Mouse (Mus musculus) liver, embryonic 11.5 days (tissue): Measurements from ENCODE around the gene H2al1j. TPM values are rescaled to one million over a fixed set of nuclear protein-coding genes. Genes with fewer than 3 reads are reported as not detected.
"Not testable (repeated sequence)": the region's sequence is repeated elsewhere in the genome, so short reads cannot be mapped to it uniquely, and the experiment has no call there.

Experiments
- ATAC-seq: fragments of 200-750 bp; cut with Nextera tagmentation; replicated peaks from 2 replicates; pipeline ENCODE4 v1.8.0; 2017; ENCODE audit warnings: moderate number of reproducible peaks, mild to moderate bottlenecking, moderate TSS enrichment, moderate library complexity; ENCODE audit not compliant: low FRiP score
- DNase-seq: peaks from one replicate; pipeline ENCODE4 v3.0.0-alpha.2; 2017; ENCODE audit warnings: low spot score
- H3K27ac ChIP-seq: fragments of 300-500 bp; sonication (generic); 2 replicates; pipeline ENCODE4 v1.5.1; 2014; ENCODE audit warnings: mild to moderate bottlenecking, low read depth, low read length, control low read depth
- H3K27me3 ChIP-seq: fragments of 300-500 bp; sonication (generic); replicated peaks from 2 replicates; pipeline ENCODE4 v1.6.1; 2014; ENCODE audit warnings: low read length, mixed read lengths; ENCODE audit not compliant: control insufficient read depth, insufficient read depth
- H3K36me3 ChIP-seq: fragments of 300-500 bp; sonication (generic); 2 replicates; pipeline ENCODE4 v1.6.1; 2014; ENCODE audit warnings: mild to moderate bottlenecking, low read length, moderate library complexity, mixed read lengths; ENCODE audit not compliant: control insufficient read depth, insufficient read depth
- H3K4me1 ChIP-seq: fragments of 300-500 bp; sonication (generic); replicated peaks from 2 replicates; pipeline ENCODE4 v1.6.1; 2014; ENCODE audit warnings: low read length, mixed read lengths; ENCODE audit not compliant: control insufficient read depth, insufficient read depth
- H3K4me2 ChIP-seq: fragments of 300-500 bp; sonication (generic); 2 replicates; pipeline ENCODE4 v1.6.1; 2014; ENCODE audit warnings: mild to moderate bottlenecking, control low read depth, moderate library complexity
- H3K4me3 ChIP-seq: fragments of 300-500 bp; sonication (generic); 2 replicates; pipeline ENCODE4 v1.5.1; 2014; ENCODE audit warnings: low read depth, low read length, control low read depth
- H3K9ac ChIP-seq: fragments of 300-500 bp; sonication (generic); 2 replicates; pipeline ENCODE4 v1.6.1; 2014; ENCODE audit warnings: low read depth, low read length, control low read depth
- H3K9me3 ChIP-seq: fragments of 300-500 bp; sonication (generic); 2 replicates; pipeline ENCODE4 v1.6.1; 2016; ENCODE audit warnings: low read length, inconsistent platforms, mixed read lengths; ENCODE audit not compliant: control insufficient read depth
- WGBS: fragments of 180-500 bp; shearing (Covaris S2); extraction: QIAGEN DNeasy Blood & Tissue Kit; methylation state at CpG from one replicate; pipeline ENCODE4 v1.1.7; 2014; 5-methylcytosine and 5-hydroxymethylcytosine counted together
- polyA plus RNA-seq: library from polyadenylated mRNA; unstranded; fragments of >200 nt; fragmentation: Nextera tagmentation; extraction: Ambion mirVana; gene quantifications from 2 replicates; pipeline ENCODE4 v1.2.1, GENCODE M21; 2014

Gene H2al1j
- polyA plus RNA-seq: not detected in 2 replicates

GRCm38 (mm10) chrX:11327522-11327921 is at the start of gene H2al1j:
Gene H2al1j (plus strand): TSS chrX:11327822.
- not testable (repeated sequence) for H3K4me1 ChIP-seq, H3K4me3 ChIP-seq, ATAC-seq, H3K9me3 ChIP-seq, H3K4me2 ChIP-seq, H3K27ac ChIP-seq, H3K36me3 ChIP-seq, H3K27me3 ChIP-seq, H3K9ac ChIP-seq, DNase-seq
- 78% methylated on average over 2 of the region's 2 CpGs for WGBS

- 58% methylated on average over 2 of the region's 2 CpGs for WGBS
- Histone ChIP-seq H3K4me2 (no peak overlapping the region), H3K9me3 (no peaks in the 10 kb centered on the region), H3K27ac (no peak overlapping the region), H3K27me3 (peaks cover 3% of the 10 kb centered on the region; the same call in 1 of the 2 replicates), H3K9ac (no peak overlapping the region), H3K4me1 (no peaks in the 10 kb centered on the region), H3K4me3 (no peak overlapping the region), H3K36me3 (no peaks in the 10 kb centered on the region)
- ATAC-seq (no peak), DNase-seq (no peak)
Measured at GRCm38 (mm10) chrX:11280741-11281140, 46.9 kb upstream of the H2al1j start.

DNA sequence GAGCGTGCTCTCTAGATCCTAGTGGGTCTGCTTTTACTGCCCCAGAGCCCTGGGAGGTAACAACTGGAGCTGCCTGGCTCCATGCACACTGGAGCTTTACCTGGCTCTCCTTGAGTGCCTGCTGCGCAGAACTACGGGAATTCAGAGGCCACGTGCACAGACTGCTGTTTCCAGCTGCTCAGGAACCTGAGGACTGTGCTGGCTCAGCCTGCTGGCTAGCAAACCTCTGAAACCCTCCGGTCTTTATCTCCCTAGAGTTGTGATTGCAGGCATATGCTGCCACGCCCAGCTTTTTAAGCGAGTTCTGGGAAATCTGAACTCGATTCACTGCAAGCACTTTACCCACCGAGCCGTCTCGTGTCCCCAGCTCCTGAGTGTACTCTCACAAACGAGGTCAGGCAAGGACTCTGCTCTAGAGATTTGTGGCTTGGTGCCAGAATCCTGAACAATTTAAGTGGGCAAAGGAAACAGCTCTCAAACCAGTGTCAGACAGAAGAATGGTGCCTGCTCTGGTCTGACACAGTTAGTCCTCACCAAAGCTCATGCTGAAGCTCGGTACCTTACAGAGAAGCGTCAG is 39.2 kb upstream of the H2al1j start:
- Histone ChIP-seq H3K4me1 (no peaks in the 10 kb centered on the region), H3K9me3 (no peaks in the 10 kb centered on the region), H3K27me3 (no peaks in the 10 kb centered on the region), H3K4me2 (no peak overlapping the region), H3K9ac (no peak overlapping the region), H3K36me3 (no peaks in the 10 kb centered on the region), H3K27ac (no peak overlapping the region), H3K4me3 (no peak overlapping the region)
- no peak for DNase-seq
- ATAC-seq: no peak
- WGBS: 66% methylated on average over 14 of the region's 14 CpGs

- no peaks in the 10 kb centered on the region for H3K36me3 ChIP-seq
- no peak for ATAC-seq
- 62% methylated on average over 4 of the region's 4 CpGs for WGBS
- no peak overlapping the region for H3K9ac ChIP-seq
- no peak overlapping the region for H3K4me2 ChIP-seq
- H3K4me1 ChIP-seq: no peaks in the 10 kb centered on the region
- H3K9me3 ChIP-seq: no peaks in the 10 kb centered on the region
- H3K4me3 ChIP-seq: no peak overlapping the region
- H3K27me3 ChIP-seq: no peaks in the 10 kb centered on the region
- no peak for DNase-seq
- H3K27ac ChIP-seq: no peak overlapping the region
Measured at GRCm38 (mm10) chrX:11289244-11289643, 38.4 kb upstream of the H2al1j start.

DNA sequence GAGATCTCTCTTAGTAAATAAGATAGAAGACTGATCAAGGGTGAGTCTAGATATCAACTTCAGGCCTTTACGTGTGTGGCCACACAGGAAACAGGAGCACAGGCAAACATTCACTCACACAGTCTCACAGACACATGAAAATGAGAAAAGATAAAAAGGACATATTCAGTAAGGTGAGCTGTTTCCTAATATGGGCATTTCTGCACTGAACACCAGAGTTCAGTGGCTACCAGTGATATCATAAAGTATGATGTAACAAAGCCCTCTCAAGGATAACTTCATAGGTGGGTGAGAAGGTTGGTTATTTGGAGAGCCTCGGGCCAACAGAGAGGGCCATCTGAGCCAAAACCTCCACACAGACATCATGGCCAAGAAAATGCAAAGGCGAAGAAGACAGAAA is 28.7 kb upstream of the H2al1j start, which contains the start of gene H2al1a:
TSS of gene H2al1a (plus strand) at position 301 of the 400 bp plus-strand sequence.
- not testable (repeated sequence) for H3K4me1 ChIP-seq, DNase-seq, H3K9me3 ChIP-seq, H3K9ac ChIP-seq, ATAC-seq, H3K4me2 ChIP-seq, H3K36me3 ChIP-seq, H3K27ac ChIP-seq, H3K4me3 ChIP-seq, H3K27me3 ChIP-seq
- WGBS: no CpG with 5 or more reads among the region's 3 CpGs

- not testable (repeated sequence) for H3K9ac ChIP-seq
- 91% methylated on average over 1 of the region's 3 CpGs for WGBS
Measured at GRCm38 (mm10) chrX:11302132-11302531, 25.5 kb upstream of the H2al1j start, which contains the start of gene H2al1b. Gene H2al1b (plus strand): TSS chrX:11302432.

GRCm38 (mm10) chrX:11305355-11305754 is 22.3 kb upstream of the H2al1j start, which contains the start of gene H2al1c:
Gene H2al1c (plus strand): TSS chrX:11305655.
- not testable (repeated sequence) for H3K4me1 ChIP-seq, H3K27ac ChIP-seq, ATAC-seq, H3K4me3 ChIP-seq, H3K36me3 ChIP-seq, H3K9me3 ChIP-seq, DNase-seq, H3K4me2 ChIP-seq, H3K27me3 ChIP-seq, H3K9ac ChIP-seq
- WGBS: 73% methylated on average over 1 of the region's 6 CpGs

More at GRCm38 (mm10) chrX:11302132-11302531, 25.5 kb upstream of the H2al1j start, which contains the start of gene H2al1b:
- not testable (repeated sequence) for H3K9me3 ChIP-seq, ATAC-seq, H3K36me3 ChIP-seq, DNase-seq, H3K4me3 ChIP-seq, H3K27ac ChIP-seq, H3K4me1 ChIP-seq, H3K4me2 ChIP-seq, H3K27me3 ChIP-seq

GRCm38 (mm10) chrX:11308524-11308923 is 19.1 kb upstream of the H2al1j start, which contains the start of gene H2al1d:
Gene H2al1d (plus strand): TSS chrX:11308824.
- H3K4me3 ChIP-seq, H3K9ac ChIP-seq, H3K27me3 ChIP-seq, H3K9me3 ChIP-seq, H3K36me3 ChIP-seq, H3K27ac ChIP-seq, H3K4me2 ChIP-seq, DNase-seq, ATAC-seq, H3K4me1 ChIP-seq: not testable (repeated sequence)
- no CpG with 5 or more reads among the region's 6 CpGs for WGBS

GRCm38 (mm10) chrX:11311634-11312033 is 16.0 kb upstream of the H2al1j start, which contains the start of gene H2al1e:
Gene H2al1e (plus strand): TSS chrX:11311934.
- DNase-seq, ATAC-seq, H3K4me2 ChIP-seq, H3K4me3 ChIP-seq, H3K9me3 ChIP-seq, H3K9ac ChIP-seq, H3K4me1 ChIP-seq, H3K27ac ChIP-seq, H3K36me3 ChIP-seq, H3K27me3 ChIP-seq: not testable (repeated sequence)
- no CpG with 5 or more reads among the region's 3 CpGs for WGBS
